Comparison of ENCODE assay signal across 15 mouse cellular contexts in genomic region chr7:35057569-35057968, GRCm38 (mm10). TPM values are rescaled to one million over a fixed set of nuclear protein-coding genes. Genes with fewer than 3 reads are reported as not detected.
DNase-seq lines count a peak whose midpoint lies in the region; ATAC-seq and TF ChIP-seq lines count a peak whose summit lies in the region.
"Had no signal": no experiment of that assay in that cellular context is flagged by ENCODE, and none has a peak within 500 bp of the region (broad histone marks: within the 10 kb centered on the region; RNA-seq: fewer than 3 reads in every experiment).

No protein-coding gene starts in this region.

- no peak overlapping the region for H3K4me3 ChIP-seq in embryonic facial prominence, embryonic 11.5 days (ENCODE audit: low read depth, low read length)
- H3K4me3 ChIP-seq in embryonic facial prominence, embryonic 10.5 days: no peak overlapping the region
- no peak overlapping the region for H3K4me3 ChIP-seq in intestine, embryonic 14.5 days (ENCODE audit: low read depth, low read length)
- H3K4me3 ChIP-seq in intestine, postnatal 0 days (ENCODE audit: low read depth, low read length): no peak overlapping the region
- no peak overlapping the region for H3K4me3 ChIP-seq in liver, embryonic 16.5 days (ENCODE audit: low read depth, low read length)
- no peak overlapping the region for H3K4me3 ChIP-seq in forebrain, embryonic 15.5 days

- DNase-seq in embryonic facial prominence, embryonic 11.5 days (ENCODE audit: low spot score): no peak
- no peak for DNase-seq in embryonic facial prominence, embryonic 10.5 days (ENCODE audit: low spot score)
- DNase-seq in intestine, embryonic 14.5 days (ENCODE audit: low spot score): no peak
- DNase-seq in MN1 (ENCODE audit: low spot score): peak; percentile 20
- DNase-seq in adrenal gland, postnatal 10 days: no peak
- DNase-seq: cerebellum, adult 11 months; heart, postnatal 14 days; kidney, adult 9 months; right cerebral cortex, postnatal 25 days had no signal

- H3K4me1 ChIP-seq in embryonic facial prominence, embryonic 11.5 days (ENCODE audit: control insufficient read depth, insufficient read depth, low read length): 0 out of 2 replicates have a peak, but pooled peaks cover 2% of the 10 kb centered on the region
- H3K4me1 ChIP-seq in embryonic facial prominence, embryonic 10.5 days: peaks cover 26% of the 10 kb centered on the region
- H3K4me1 ChIP-seq in intestine, embryonic 14.5 days (replicated peaks; ENCODE audit: control insufficient read depth, insufficient read depth, low read length): peaks cover 24% of the 10 kb centered on the region
- H3K4me1 ChIP-seq in intestine, postnatal 0 days (replicated peaks; ENCODE audit: control insufficient read depth, insufficient read depth, low read length): 0 out of 2 replicates have a peak, but pooled peaks cover 13% of the 10 kb centered on the region
- H3K4me1 ChIP-seq in liver, embryonic 16.5 days (ENCODE audit: control insufficient read depth, low read depth, low read length): peaks cover 25% of the 10 kb centered on the region
- peaks cover 30% of the 10 kb centered on the region for H3K4me1 ChIP-seq in forebrain, embryonic 15.5 days

- no peaks in the 10 kb centered on the region for H3K9me3 ChIP-seq in embryonic facial prominence, embryonic 11.5 days (replicated peaks; ENCODE audit: control insufficient read depth, low read length)
- H3K9me3 ChIP-seq in embryonic facial prominence, embryonic 10.5 days: no peaks in the 10 kb centered on the region; the same call in 1 of the 2 replicates
- H3K9me3 ChIP-seq in intestine, embryonic 14.5 days (ENCODE audit: control insufficient read depth, low read length): 0 out of 2 replicates have a peak, but pooled peaks cover 2% of the 10 kb centered on the region
- H3K9me3 ChIP-seq in intestine, postnatal 0 days (ENCODE audit: control insufficient read depth): no peaks in the 10 kb centered on the region
- no peaks in the 10 kb centered on the region for H3K9me3 ChIP-seq in liver, embryonic 16.5 days (replicated peaks; ENCODE audit: control insufficient read depth, low read length)
- no peaks in the 10 kb centered on the region for H3K9me3 ChIP-seq in forebrain, embryonic 15.5 days
- H3K9me3 ChIP-seq: hindbrain, embryonic 15.5 days; neural tube, embryonic 12.5 days had no signal

- no peaks in the 10 kb centered on the region for H3K36me3 ChIP-seq in embryonic facial prominence, embryonic 11.5 days (replicated peaks; ENCODE audit: control insufficient read depth, insufficient read depth, low read depth, low read length)
- peaks cover 6% of the 10 kb centered on the region; the same call in 1 of the 2 replicates for H3K36me3 ChIP-seq in embryonic facial prominence, embryonic 10.5 days (replicated peaks)
- peaks cover 4% of the 10 kb centered on the region; the same call in 1 of the 2 replicates for H3K36me3 ChIP-seq in intestine, embryonic 14.5 days (ENCODE audit: control insufficient read depth, insufficient read depth, low read length)
- H3K36me3 ChIP-seq in intestine, postnatal 0 days (ENCODE audit: control insufficient read depth, insufficient read depth): no peaks in the 10 kb centered on the region
- no peaks in the 10 kb centered on the region for H3K36me3 ChIP-seq in liver, embryonic 16.5 days (ENCODE audit: control insufficient read depth, insufficient read depth)
- no peaks in the 10 kb centered on the region for H3K36me3 ChIP-seq in forebrain, embryonic 15.5 days
- H3K36me3 ChIP-seq: hindbrain, embryonic 15.5 days; limb, embryonic 13.5 days; neural tube, embryonic 12.5 days had no signal

- WGBS in embryonic facial prominence, embryonic 11.5 days: 83% methylated on average over 4 of the region's 4 CpGs
- 86% methylated on average over 4 of the region's 4 CpGs for WGBS in embryonic facial prominence, embryonic 10.5 days
- 84% methylated on average over 4 of the region's 4 CpGs for WGBS in intestine, embryonic 14.5 days
- 75% methylated on average over 4 of the region's 4 CpGs for WGBS in intestine, postnatal 0 days
- WGBS in liver, embryonic 16.5 days (ENCODE audit: insufficient replicate concordance): 58% methylated on average over 4 of the region's 4 CpGs
- 90% methylated on average over 4 of the region's 4 CpGs for WGBS in forebrain, embryonic 15.5 days

- H3K9ac ChIP-seq in embryonic facial prominence, embryonic 11.5 days (replicated peaks; ENCODE audit: low read length): 0 out of 2 replicates have a peak overlapping the region, but pooled peaks have one; percentile 8
- no peak overlapping the region for H3K9ac ChIP-seq in intestine, embryonic 14.5 days (ENCODE audit: low read length)
- H3K9ac ChIP-seq in intestine, postnatal 0 days (ENCODE audit: low read depth, low read length): no peak overlapping the region
- H3K9ac ChIP-seq in liver, embryonic 16.5 days (ENCODE audit: low read depth, low read length): no peak overlapping the region; the same call in 1 of the 2 replicates
- H3K9ac ChIP-seq in forebrain, embryonic 15.5 days (replicated peaks): no peak overlapping the region

- H3K4me2 ChIP-seq in embryonic facial prominence, embryonic 11.5 days (ENCODE audit: low read depth, low read length): no peak overlapping the region
- H3K4me2 ChIP-seq in intestine, embryonic 14.5 days (ENCODE audit: low read length): 0 out of 2 replicates have a peak overlapping the region, but pooled peaks have one; percentile 83
- H3K4me2 ChIP-seq in intestine, postnatal 0 days (replicated peaks; ENCODE audit: low read depth): no peak overlapping the region
- peak overlapping the region; percentile 97; the same call in 1 of the 2 replicates for H3K4me2 ChIP-seq in liver, embryonic 16.5 days (ENCODE audit: low read depth, low read length)
- no peak overlapping the region for H3K4me2 ChIP-seq in forebrain, embryonic 15.5 days (replicated peaks)

- H3K27me3 ChIP-seq in embryonic facial prominence, embryonic 11.5 days (ENCODE audit: control insufficient read depth, insufficient read depth, low read length): no peaks in the 10 kb centered on the region
- no peaks in the 10 kb centered on the region for H3K27me3 ChIP-seq in embryonic facial prominence, embryonic 10.5 days (replicated peaks; ENCODE audit: low read depth, poor library complexity, severe bottlenecking)
- H3K27me3 ChIP-seq in intestine, embryonic 14.5 days (replicated peaks; ENCODE audit: control insufficient read depth, insufficient read depth, low read length): no peaks in the 10 kb centered on the region
- H3K27me3 ChIP-seq in intestine, postnatal 0 days (replicated peaks; ENCODE audit: control insufficient read depth, insufficient read depth, low read length): no peaks in the 10 kb centered on the region
- no peaks in the 10 kb centered on the region for H3K27me3 ChIP-seq in liver, embryonic 16.5 days (ENCODE audit: control insufficient read depth, insufficient read depth, low read depth, low read length)
- H3K27me3 ChIP-seq in forebrain, embryonic 15.5 days: no peaks in the 10 kb centered on the region
- H3K27me3 ChIP-seq: hindbrain, embryonic 15.5 days; limb, embryonic 13.5 days; neural tube, embryonic 12.5 days had no signal

- no peak overlapping the region for H3K27ac ChIP-seq in embryonic facial prominence, embryonic 11.5 days (replicated peaks; ENCODE audit: low read depth, low read length)
- no peak overlapping the region for H3K27ac ChIP-seq in embryonic facial prominence, embryonic 10.5 days (replicated peaks)
- no peak overlapping the region for H3K27ac ChIP-seq in intestine, embryonic 14.5 days (ENCODE audit: low read depth)
- no peak overlapping the region for H3K27ac ChIP-seq in intestine, postnatal 0 days (ENCODE audit: low read depth, low read length)
- no peak overlapping the region for H3K27ac ChIP-seq in liver, embryonic 16.5 days (ENCODE audit: low read length)
- H3K27ac ChIP-seq in forebrain, embryonic 15.5 days (replicated peaks): no peak overlapping the region
- H3K27ac ChIP-seq: neural tube, embryonic 12.5 days had no signal

- no peak for ATAC-seq in embryonic facial prominence, embryonic 11.5 days (replicated peaks; ENCODE audit: insufficient number of reproducible peaks, low FRiP score, low TSS enrichment, low read depth)
- no peak for ATAC-seq in intestine, embryonic 14.5 days (replicated peaks; ENCODE audit: low FRiP score, low TSS enrichment, low read depth)
- ATAC-seq in intestine, postnatal 0 days: no peak
- ATAC-seq in liver, embryonic 16.5 days (ENCODE audit: low read depth): no peak
- no peak for ATAC-seq in forebrain, embryonic 15.5 days (replicated peaks)

- no peak for TF ChIP-seq CTCF in intestine, postnatal 0 days (IDR thresholded peaks at IDR 0.05; ENCODE audit: low read depth)

RNA-seq across cellular contexts. Expression of gene Cebpg, which starts 1.2 kb away (rescaled TPM):
- polyA plus RNA-seq in embryonic facial prominence, embryonic 11.5 days (2014; fragmentation: Nextera tagmentation; extraction: Ambion mirVana): 36.3 and 37.4 TPM in 2 replicates
- 42.9 and 46.8 TPM in 2 replicates for polyA plus RNA-seq in embryonic facial prominence, embryonic 10.5 days (2016; fragmentation: Nextera tagmentation; extraction: Ambion mirVana)
- 33.7 and 36.3 TPM in 2 replicates for polyA plus RNA-seq in intestine, embryonic 14.5 days (2014; fragmentation: Nextera tagmentation; extraction: Ambion mirVana)
- polyA plus RNA-seq in intestine, postnatal 0 days (2015; fragmentation: Nextera tagmentation; extraction: Ambion mirVana): 52.4 and 58.4 TPM in 2 replicates
- polyA plus RNA-seq in liver, embryonic 16.5 days (2015; fragmentation: Nextera tagmentation; extraction: Ambion mirVana): 21.4 and 22.4 TPM in 2 replicates
- 54.0 and 54.6 TPM in 2 replicates for polyA plus RNA-seq in forebrain, embryonic 15.5 days (2015; fragmentation: Nextera tagmentation; extraction: Ambion mirVana)
- 10 to 100 TPM; 41.6 to 51.3 TPM for total RNA-seq in adrenal gland, postnatal 10 days (2021)

Comparison
In these comparisons a context has a peak if more than half of its experiments do, and no peak if none do; other contexts are left out.
1. H3K4me2 ChIP-seq: peak in intestine, embryonic 14.5 days (single experiment) and liver, embryonic 16.5 days (single experiment); none in embryonic facial prominence, embryonic 11.5 days (single experiment), intestine, postnatal 0 days (single experiment) and forebrain, embryonic 15.5 days (single experiment).